Mouse (Mus musculus) myocyte (in vitro differentiated cells): Measurements from ENCODE around the gene Mars.

Experiments used
- E2F4 ChIP-seq: IDR thresholded peaks from one replicate; pipeline ENCODE4 v1.6.1; 2011; ENCODE audit warnings: mild to moderate bottlenecking, control low read depth, moderate library complexity; ENCODE audit not compliant: insufficient read depth
- POLR2A ChIP-seq: IDR thresholded peaks from one replicate; pipeline ENCODE4 v1.6.1; 2011; ENCODE audit warnings: low read depth, mild to moderate bottlenecking, control low read depth, moderate library complexity; ENCODE audit not compliant: insufficient read length
- TCF12 ChIP-seq: IDR thresholded peaks from one replicate; pipeline ENCODE4 v1.6.1; 2011; ENCODE audit warnings: mild to moderate bottlenecking, control low read depth; ENCODE audit not compliant: poor library complexity, insufficient read depth, severe bottlenecking

GRCm38 (mm10) chr10:127327461-127328145 is 16.0 kb upstream of the Mars start:
- TF ChIP-seq TCF12 = no peak
- no peak for TF ChIP-seq POLR2A
- TF ChIP-seq E2F4 = no peak
